ENCODE assay signal across 11 mouse cellular contexts in the genomic region with DNA sequence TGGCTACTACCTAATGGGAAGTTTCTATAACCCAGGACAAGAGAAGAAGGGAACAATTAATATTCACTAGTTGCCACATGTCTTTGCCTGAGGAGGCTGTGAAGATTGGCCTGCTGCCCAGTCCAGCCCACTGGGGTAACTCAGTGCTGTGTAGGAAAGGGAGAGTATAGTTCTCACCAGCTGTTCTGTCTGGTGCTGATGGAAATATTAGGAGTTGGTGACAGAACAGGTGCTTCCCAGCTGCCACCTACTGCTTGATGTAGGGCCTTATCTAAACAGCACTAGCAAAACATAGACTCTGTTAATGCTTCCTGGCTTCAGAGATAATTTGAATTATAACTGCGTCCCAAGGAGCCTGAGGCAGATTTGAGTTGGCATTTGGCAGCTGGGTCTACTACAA.
DNase-seq lines count a peak whose midpoint lies in the region; ATAC-seq and TF ChIP-seq lines count a peak whose summit lies in the region.
"Had no signal": no experiment of that assay in that cellular context is flagged by ENCODE, and none has a peak within 500 bp of the region (broad histone marks: within the 10 kb centered on the region; RNA-seq: fewer than 3 reads in every experiment).

No protein-coding gene starts in this region.

- H3K4me1 ChIP-seq in hindbrain, embryonic 11.5 days (replicated peaks; ENCODE audit: control insufficient read depth, insufficient read depth, low read length) = no peaks in the 10 kb centered on the region
- no peaks in the 10 kb centered on the region for H3K4me1 ChIP-seq in hindbrain, embryonic 10.5 days (replicated peaks)
- no peaks in the 10 kb centered on the region; the same call in 1 of the 2 replicates for H3K4me1 ChIP-seq in hindbrain, embryonic 13.5 days (replicated peaks)
- H3K4me1 ChIP-seq in midbrain, embryonic 16.5 days (ENCODE audit: control insufficient read depth, insufficient read depth, low read length) = no peaks in the 10 kb centered on the region

- H3K36me3 ChIP-seq in hindbrain, embryonic 11.5 days (ENCODE audit: control insufficient read depth, insufficient read depth, low read length) = no peaks in the 10 kb centered on the region
- H3K36me3 ChIP-seq in hindbrain, embryonic 10.5 days = no peaks in the 10 kb centered on the region
- H3K36me3 ChIP-seq in hindbrain, embryonic 13.5 days = no peaks in the 10 kb centered on the region
- H3K36me3 ChIP-seq in midbrain, embryonic 16.5 days (ENCODE audit: control insufficient read depth, insufficient read depth, low read length) = no peaks in the 10 kb centered on the region

- no peaks in the 10 kb centered on the region for H3K9me3 ChIP-seq in hindbrain, embryonic 11.5 days (ENCODE audit: control insufficient read depth, low read length)
- H3K9me3 ChIP-seq in hindbrain, embryonic 10.5 days = no peaks in the 10 kb centered on the region
- H3K9me3 ChIP-seq in hindbrain, embryonic 13.5 days = no peaks in the 10 kb centered on the region
- no peaks in the 10 kb centered on the region for H3K9me3 ChIP-seq in midbrain, embryonic 16.5 days (replicated peaks; ENCODE audit: control insufficient read depth, low read length, poor library complexity, severe bottlenecking)

- no peak overlapping the region for H3K4me3 ChIP-seq in hindbrain, embryonic 11.5 days (ENCODE audit: low read depth, low read length)
- no peak overlapping the region for H3K4me3 ChIP-seq in hindbrain, embryonic 10.5 days
- no peak overlapping the region for H3K4me3 ChIP-seq in hindbrain, embryonic 13.5 days
- no peak overlapping the region for H3K4me3 ChIP-seq in midbrain, embryonic 16.5 days (ENCODE audit: low read depth, low read length)

- no peak overlapping the region for H3K4me2 ChIP-seq in hindbrain, embryonic 11.5 days (replicated peaks; ENCODE audit: low read depth, low read length)
- no peak overlapping the region for H3K4me2 ChIP-seq in hindbrain, embryonic 13.5 days
- H3K4me2 ChIP-seq in midbrain, embryonic 16.5 days (ENCODE audit: low read length) = no peak overlapping the region

- WGBS in hindbrain, embryonic 11.5 days = 63% methylated on average over 1 of the region's 1 CpGs
- WGBS in hindbrain, embryonic 10.5 days = 78% methylated on average over 1 of the region's 1 CpGs
- WGBS in hindbrain, embryonic 13.5 days = 51% methylated on average over 1 of the region's 1 CpGs
- WGBS in midbrain, embryonic 16.5 days = 50% methylated on average over 1 of the region's 1 CpGs

- no peak for TF ChIP-seq CTCF in brain, embryonic 14.5 days (IDR thresholded peaks at IDR 0.05; ENCODE audit: borderline replicate concordance, extremely low read depth, insufficient read depth, insufficient read length)

- H3K27me3 ChIP-seq in hindbrain, embryonic 11.5 days (ENCODE audit: control insufficient read depth, insufficient read depth, low read length) = no peaks in the 10 kb centered on the region
- no peaks in the 10 kb centered on the region for H3K27me3 ChIP-seq in hindbrain, embryonic 10.5 days (ENCODE audit: insufficient read depth, poor library complexity, severe bottlenecking)
- H3K27me3 ChIP-seq in hindbrain, embryonic 13.5 days = no peaks in the 10 kb centered on the region
- H3K27me3 ChIP-seq in midbrain, embryonic 16.5 days (ENCODE audit: control insufficient read depth, insufficient read depth, low read depth, low read length) = no peaks in the 10 kb centered on the region

- TF ChIP-seq POLR2A in brain, embryonic 14.5 days (IDR thresholded peaks at IDR 0.05; ENCODE audit: borderline replicate concordance, extremely low read depth, insufficient read depth, insufficient read length, poor library complexity, severe bottlenecking) = no peak

- peak; percentile 56; the same call in 1 of the 2 replicates for ATAC-seq in hindbrain, embryonic 11.5 days (ENCODE audit: low FRiP score)
- ATAC-seq in hindbrain, embryonic 13.5 days (ENCODE audit: low FRiP score) = peak; percentile 95
- ATAC-seq in midbrain, embryonic 16.5 days = peak; percentile 90
- ATAC-seq: CD4-positive, CD25-positive, alpha-beta regulatory T cell, adult 4 months had no signal

- H3K27ac ChIP-seq in hindbrain, embryonic 11.5 days (ENCODE audit: low read depth, low read length) = no peak overlapping the region
- H3K27ac ChIP-seq in hindbrain, embryonic 10.5 days = no peak overlapping the region
- H3K27ac ChIP-seq in hindbrain, embryonic 13.5 days = no peak overlapping the region
- no peak overlapping the region for H3K27ac ChIP-seq in midbrain, embryonic 16.5 days (ENCODE audit: low read length)

- DNase-seq in hindbrain, embryonic 11.5 days (ENCODE audit: low spot score) = peak; percentile 1
- no peak for DNase-seq in hindbrain, embryonic 10.5 days (ENCODE audit: low spot score)
- DNase-seq in brain, embryonic 14.5 days (ENCODE audit: low read depth) = peak; percentile 90
- no peak for DNase-seq in adrenal gland, postnatal 10 days
- DNase-seq in spleen, postnatal 4 days (ENCODE audit: low spot score in 2 of 2) = no peak
- no peak for DNase-seq in adrenal gland, adult 2 months
- DNase-seq: cerebellum, adult 18-20 months; heart, postnatal 10 days had no signal

- no peak overlapping the region for H3K9ac ChIP-seq in hindbrain, embryonic 11.5 days (ENCODE audit: low read depth, low read length)
- no peak overlapping the region for H3K9ac ChIP-seq in hindbrain, embryonic 13.5 days
- H3K9ac ChIP-seq in midbrain, embryonic 16.5 days (ENCODE audit: low read depth, low read length) = no peak overlapping the region

Comparison
In these comparisons a context has a peak if more than half of its experiments do, and no peak if none do; other contexts are left out.
1. DNase-seq: peak in hindbrain, embryonic 11.5 days (single experiment) and brain, embryonic 14.5 days (single experiment); none in hindbrain, embryonic 10.5 days (single experiment), adrenal gland, postnatal 10 days (single experiment), spleen, postnatal 4 days (0 of 2) and adrenal gland, adult 2 months (single experiment).
2. Peak in every context shown above with its lines, with median percentiles within 50 percentile points of each other: ATAC-seq.